Mouse (Mus musculus): Measurements from ENCODE around the gene Plcb1. TPM values are rescaled to one million over a fixed set of nuclear protein-coding genes. Genes with fewer than 3 reads are reported as not detected.

Gene Plcb1
- polyA plus RNA-seq, 1 experiment from 2014 or later = 21.5 TPM

GRCm38 (mm10) chr2:135230262-135230661, 444.4 kb downstream of the Plcb1 start:
- Histone ChIP-seq H3K4me1 (ENCODE audit: insufficient read depth) (no peaks in the 10 kb centered on the region), H3K36me3 (ENCODE audit: insufficient read depth) (no peaks in the 10 kb centered on the region), H3K27ac (ENCODE audit: low read depth) (no peak overlapping the region), H3K4me3 (ENCODE audit: low read depth, low read length) (no peak overlapping the region), H3K9me3 (ENCODE audit: low read depth, low read length) (no peaks in the 10 kb centered on the region), H3K4me2 (no peak overlapping the region), H3K27me3 (ENCODE audit: insufficient read depth, low read length) (no peaks in the 10 kb centered on the region), H3K9ac (no peak overlapping the region)
- DNase-seq (no peak), ATAC-seq (ENCODE audit: insufficient read depth) (no peak)
- WGBS = 84% methylated on average over 3 of the region's 3 CpGs
- no peak for TF ChIP-seq CTCF (IDR thresholded peaks at IDR 0.05; ENCODE audit: low read depth)

- H3K9ac ChIP-seq = no peak overlapping the region
- WGBS = 85% methylated on average over 1 of the region's 1 CpGs
These were observed 456.9 kb downstream of the Plcb1 start for GRCm38 (mm10) chr2:135242662-135243316.

GRCm38 (mm10) chr2:135243764-135244163, 457.9 kb downstream of the Plcb1 start:
- ATAC-seq (ENCODE audit: insufficient read depth) = no peak
- peak; percentile 74 for DNase-seq
- Histone ChIP-seq H3K27ac (ENCODE audit: low read depth) (0 out of 2 replicates have a peak overlapping the region, but pooled peaks have one; percentile 24), H3K9ac (no peak overlapping the region), H3K4me3 (ENCODE audit: low read depth, low read length) (no peak overlapping the region), H3K4me2 (no peak overlapping the region), H3K9me3 (ENCODE audit: low read depth, low read length) (no peaks in the 10 kb centered on the region), H3K4me1 (ENCODE audit: insufficient read depth) (no peaks in the 10 kb centered on the region), H3K27me3 (ENCODE audit: insufficient read depth, low read length) (no peaks in the 10 kb centered on the region), H3K36me3 (ENCODE audit: insufficient read depth) (no peaks in the 10 kb centered on the region)
- 46% methylated on average over 4 of the region's 4 CpGs for WGBS
- TF ChIP-seq CTCF (IDR thresholded peaks at IDR 0.05; ENCODE audit: low read depth) = no peak

More at GRCm38 (mm10) chr2:135242662-135243316, 456.9 kb downstream of the Plcb1 start:
- H3K27me3 ChIP-seq (ENCODE audit: insufficient read depth, low read length) = no peaks in the 10 kb centered on the region
- no peak overlapping the region for H3K4me2 ChIP-seq
- H3K9me3 ChIP-seq (ENCODE audit: low read depth, low read length) = no peaks in the 10 kb centered on the region
- no peak overlapping the region for H3K4me3 ChIP-seq (ENCODE audit: low read depth, low read length)
- no peak overlapping the region for H3K27ac ChIP-seq (ENCODE audit: low read depth)
- ATAC-seq (ENCODE audit: insufficient read depth) = no peak
- TF ChIP-seq CTCF (IDR thresholded peaks at IDR 0.05; ENCODE audit: low read depth) = no peak
- no peaks in the 10 kb centered on the region for H3K36me3 ChIP-seq (ENCODE audit: insufficient read depth)
- no peak for DNase-seq
- no peaks in the 10 kb centered on the region for H3K4me1 ChIP-seq (ENCODE audit: insufficient read depth)

- Histone ChIP-seq H3K27ac (ENCODE audit: low read depth) (no peak overlapping the region), H3K4me2 (no peak overlapping the region), H3K27me3 (ENCODE audit: insufficient read depth, low read length) (no peaks in the 10 kb centered on the region), H3K9me3 (ENCODE audit: low read depth, low read length) (no peaks in the 10 kb centered on the region), H3K4me3 (ENCODE audit: low read depth, low read length) (no peak overlapping the region), H3K36me3 (ENCODE audit: insufficient read depth) (no peaks in the 10 kb centered on the region), H3K9ac (no peak overlapping the region), H3K4me1 (ENCODE audit: insufficient read depth) (no peaks in the 10 kb centered on the region)
- ATAC-seq (ENCODE audit: insufficient read depth) (no peak), DNase-seq (peak; percentile 41)
- no peak for TF ChIP-seq CTCF (IDR thresholded peaks at IDR 0.05; ENCODE audit: low read depth)
- 78% methylated on average over 2 of the region's 2 CpGs for WGBS
These were observed 464.1 kb downstream of the Plcb1 start for GRCm38 (mm10) chr2:135249925-135250324.

GRCm38 (mm10) chr2:135251821-135252315, 466.0 kb downstream of the Plcb1 start:
- H3K36me3 ChIP-seq (ENCODE audit: insufficient read depth) = no peaks in the 10 kb centered on the region
- no peak overlapping the region for H3K9ac ChIP-seq
- H3K27me3 ChIP-seq (ENCODE audit: insufficient read depth, low read length) = no peaks in the 10 kb centered on the region
- H3K9me3 ChIP-seq (ENCODE audit: low read depth, low read length) = no peaks in the 10 kb centered on the region
- H3K27ac ChIP-seq (ENCODE audit: low read depth) = no peak overlapping the region
- H3K4me1 ChIP-seq (ENCODE audit: insufficient read depth) = no peaks in the 10 kb centered on the region
- DNase-seq (no peak), ATAC-seq (ENCODE audit: insufficient read depth) (peak; percentile 41; the same call in 1 of the 2 replicates)
- H3K4me3 ChIP-seq (ENCODE audit: low read depth, low read length) = no peak overlapping the region
- peak; percentile 67 for TF ChIP-seq CTCF (IDR thresholded peaks at IDR 0.05; ENCODE audit: low read depth)
- no peak overlapping the region for H3K4me2 ChIP-seq
- 94% methylated on average over 3 of the region's 3 CpGs for WGBS

GRCm38 (mm10) chr2:135259136-135259535, 473.3 kb downstream of the Plcb1 start:
- peak; percentile 73 for DNase-seq
- Histone ChIP-seq H3K9me3 (ENCODE audit: low read depth, low read length) (no peaks in the 10 kb centered on the region), H3K4me1 (ENCODE audit: insufficient read depth) (0 out of 2 replicates have a peak, but pooled peaks cover 2% of the 10 kb centered on the region), H3K27ac (ENCODE audit: low read depth) (no peak overlapping the region), H3K9ac (no peak overlapping the region), H3K27me3 (ENCODE audit: insufficient read depth, low read length) (no peaks in the 10 kb centered on the region), H3K4me3 (ENCODE audit: low read depth, low read length) (no peak overlapping the region), H3K36me3 (ENCODE audit: insufficient read depth) (no peaks in the 10 kb centered on the region), H3K4me2 (no peak overlapping the region)
- TF ChIP-seq CTCF (IDR thresholded peaks at IDR 0.05; ENCODE audit: low read depth) = no peak
- ATAC-seq (ENCODE audit: insufficient read depth) = no peak
- WGBS = 67% methylated on average over 3 of the region's 3 CpGs

- no peak for TF ChIP-seq CTCF (IDR thresholded peaks at IDR 0.05; ENCODE audit: low read depth)
- Histone ChIP-seq H3K27ac (ENCODE audit: low read depth) (no peak overlapping the region), H3K36me3 (ENCODE audit: insufficient read depth) (no peaks in the 10 kb centered on the region), H3K4me2 (no peak overlapping the region), H3K9ac (no peak overlapping the region), H3K27me3 (ENCODE audit: insufficient read depth, low read length) (no peaks in the 10 kb centered on the region), H3K4me1 (ENCODE audit: insufficient read depth) (0 out of 2 replicates have a peak, but pooled peaks cover 2% of the 10 kb centered on the region), H3K4me3 (ENCODE audit: low read depth, low read length) (no peak overlapping the region), H3K9me3 (ENCODE audit: low read depth, low read length) (no peaks in the 10 kb centered on the region)
- 86% methylated on average over 2 of the region's 2 CpGs for WGBS
- no peak for ATAC-seq (ENCODE audit: insufficient read depth)
- DNase-seq = no peak
These were observed 478.1 kb downstream of the Plcb1 start for GRCm38 (mm10) chr2:135263943-135264342.

Measured in lung, embryonic 14.5 days (tissue).